Mouse (Mus musculus): ENCODE measurements around the gene Bnc2.

Bnc2 gene

DNA sequence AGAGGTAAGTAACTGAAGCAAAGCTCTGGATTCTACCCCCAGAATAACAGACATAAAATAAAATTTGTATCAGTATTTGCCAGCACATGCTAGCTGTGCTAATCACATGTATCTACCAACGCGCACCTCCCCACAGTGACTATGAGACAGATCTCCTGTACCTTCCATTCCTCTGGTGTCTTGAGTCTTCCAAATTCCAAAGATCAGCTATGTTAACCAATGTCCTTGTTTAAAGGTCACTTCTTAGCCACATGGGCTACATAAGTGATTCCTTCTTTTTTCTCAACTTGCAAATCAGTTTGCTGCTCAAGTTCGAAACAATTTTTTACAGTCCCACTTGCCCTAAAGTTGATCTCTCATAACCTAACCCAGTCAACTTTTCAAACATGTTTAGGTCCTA, 167.5 kb downstream of the Bnc2 start:
- no peak for DNase-seq (ENCODE audit: low spot score)

DNA sequence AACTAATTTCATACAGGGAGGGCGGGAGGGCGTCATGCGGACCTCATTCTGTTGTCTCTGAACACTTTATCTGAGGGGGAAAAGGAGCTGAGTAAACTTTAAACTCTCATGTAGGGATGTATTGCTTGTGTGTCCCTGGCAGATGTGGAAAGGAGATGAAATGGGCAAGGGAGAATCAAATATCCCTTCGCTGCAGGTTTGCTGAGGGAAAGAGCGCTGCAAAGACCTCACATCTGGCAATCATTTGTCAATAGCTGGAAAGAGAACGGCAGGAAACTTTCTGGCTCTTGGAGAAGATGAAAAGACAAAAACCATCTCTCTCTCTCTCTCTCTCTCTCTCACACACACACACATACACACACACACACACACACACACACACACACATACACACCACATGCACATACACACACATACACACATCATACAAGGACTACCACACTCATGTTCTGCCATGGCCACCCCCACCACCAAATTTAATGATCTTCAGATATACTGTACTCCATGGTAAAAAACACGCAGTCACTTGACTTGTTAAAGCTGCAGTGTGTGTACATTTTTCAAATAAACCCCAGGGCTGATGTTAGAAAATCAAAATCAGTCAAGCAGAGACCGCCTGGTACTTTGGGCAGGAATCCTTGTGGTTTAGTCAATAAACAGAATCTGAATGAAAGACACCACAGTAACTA, 172.3 kb downstream of the Bnc2 start:
- DNase-seq (ENCODE audit: low spot score): no peak

DNA sequence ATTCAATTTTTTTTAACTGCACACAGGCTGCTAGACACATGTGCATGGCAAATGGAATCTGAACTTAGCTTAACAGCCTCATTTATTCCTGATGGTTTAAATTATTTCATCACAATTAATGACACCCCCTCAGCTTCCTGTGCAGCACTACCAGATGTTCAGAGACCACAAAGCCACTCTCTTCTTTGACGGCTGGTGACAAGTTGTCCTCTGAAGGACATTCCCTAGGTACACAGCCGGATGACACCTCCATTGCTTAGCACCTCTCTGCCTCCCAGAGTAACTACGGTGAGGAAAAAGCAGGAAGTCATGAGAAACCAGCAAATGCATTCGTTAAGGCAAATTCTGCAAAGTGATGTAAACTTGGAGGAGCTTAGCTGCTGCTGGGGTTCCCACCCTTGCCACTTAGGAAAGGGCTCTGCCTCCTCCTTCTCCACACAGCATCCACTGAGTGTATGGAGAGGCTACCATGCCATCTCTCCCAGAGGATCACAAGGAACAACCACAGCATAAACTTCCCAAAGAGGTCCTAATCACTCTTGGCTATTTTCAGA, 174.2 kb downstream of the Bnc2 start:
- DNase-seq (ENCODE audit: low spot score): no peak

DNA sequence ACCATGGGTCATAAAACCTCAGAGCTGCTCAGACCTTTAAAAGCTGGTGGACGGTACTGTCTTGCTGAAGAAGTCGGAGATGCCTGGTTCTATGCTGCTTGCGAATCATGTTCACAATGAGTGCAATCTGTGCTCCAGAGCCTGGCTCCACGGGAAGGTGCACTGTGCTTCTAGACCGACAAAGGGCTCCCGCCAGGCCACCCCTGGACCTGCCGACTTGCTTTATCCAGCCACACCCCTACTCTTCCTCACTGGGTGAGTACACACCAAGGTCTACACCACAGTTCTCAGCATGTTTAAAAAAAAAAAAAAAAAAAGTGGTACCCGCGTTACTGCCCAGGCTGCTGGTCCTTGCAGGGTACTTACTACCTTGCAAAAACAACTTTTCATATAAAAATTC, 174.8 kb downstream of the Bnc2 start:
- no peak for DNase-seq (ENCODE audit: low spot score)

DNA sequence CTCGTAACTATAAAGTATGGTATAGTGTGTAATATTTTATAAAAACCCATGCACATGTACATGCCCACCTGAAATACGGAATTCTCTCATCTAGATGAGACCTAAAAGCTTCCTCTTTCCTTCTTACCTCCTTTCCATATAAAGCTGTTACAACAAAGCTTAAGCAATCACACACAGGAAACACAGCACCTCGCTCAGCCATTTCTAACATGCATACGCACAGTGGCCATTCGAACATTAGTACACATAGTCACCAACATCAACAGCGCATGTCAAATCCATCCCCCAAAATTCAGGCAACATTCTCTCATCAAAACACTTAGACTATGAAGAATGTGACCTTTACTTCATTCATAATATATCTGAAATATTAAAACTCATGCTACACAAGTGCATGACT, 176.6 kb downstream of the Bnc2 start:
- no peak for DNase-seq (ENCODE audit: low spot score)

DNA sequence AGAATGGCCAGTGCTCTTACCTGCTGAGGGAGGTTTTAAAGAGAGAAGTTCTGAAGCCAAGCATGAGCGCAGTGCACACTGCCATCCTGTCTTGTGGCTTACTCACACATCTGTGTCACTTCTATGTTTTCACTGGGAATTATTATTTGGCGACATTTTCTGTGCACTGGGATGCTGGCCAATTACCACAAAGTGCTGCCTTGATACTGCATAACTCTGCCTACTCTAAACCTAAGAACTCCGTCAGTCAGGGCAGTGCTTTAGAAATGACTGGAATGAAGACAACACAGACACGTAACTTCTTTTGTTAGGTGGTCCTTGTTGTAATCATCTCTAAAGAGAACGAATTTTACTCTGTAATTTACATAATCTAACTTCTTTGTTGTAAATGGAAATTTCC, 186.8 kb downstream of the Bnc2 start:
- DNase-seq (ENCODE audit: low spot score): no peak

DNA sequence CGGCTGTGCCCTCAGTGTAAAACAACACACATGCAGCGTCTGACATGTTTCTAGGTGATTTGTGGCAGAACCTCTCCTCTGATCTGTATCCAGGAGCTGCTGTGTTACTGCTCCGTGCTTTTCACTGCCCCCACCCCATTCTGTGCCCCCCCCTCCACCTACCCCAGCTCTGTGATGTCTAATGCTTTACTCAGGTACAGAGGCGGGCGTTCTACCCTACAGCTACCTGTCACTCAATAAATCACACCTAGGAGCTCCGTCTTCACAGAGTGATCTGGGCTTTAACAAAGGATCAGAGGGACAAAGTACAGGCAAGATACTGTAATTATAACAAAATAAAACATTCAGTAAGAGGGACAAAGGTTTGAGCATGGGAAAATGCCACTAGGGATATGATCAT, 192.4 kb downstream of the Bnc2 start:
- no peak for DNase-seq (ENCODE audit: low spot score)

DNA sequence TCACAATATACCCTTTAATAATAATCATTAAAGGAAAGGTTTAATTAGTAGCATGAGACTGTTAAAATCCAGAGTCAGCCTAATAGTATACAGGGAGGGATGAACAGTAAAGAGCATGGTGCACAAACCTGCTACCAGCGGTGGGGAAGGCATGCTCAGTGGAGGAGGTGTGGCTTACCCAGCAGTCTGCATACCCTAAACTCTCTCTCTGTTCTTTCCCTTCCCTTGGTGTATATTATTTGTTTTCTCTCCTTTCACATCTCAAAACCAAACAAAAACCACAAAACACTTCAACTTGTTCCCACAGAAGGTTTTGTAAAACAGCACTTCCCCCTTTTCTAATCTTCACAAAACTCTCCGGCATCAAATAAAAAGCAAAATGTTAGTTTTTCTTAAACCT, 202.4 kb downstream of the Bnc2 start:
- no peak for DNase-seq (ENCODE audit: low spot score)

DNA sequence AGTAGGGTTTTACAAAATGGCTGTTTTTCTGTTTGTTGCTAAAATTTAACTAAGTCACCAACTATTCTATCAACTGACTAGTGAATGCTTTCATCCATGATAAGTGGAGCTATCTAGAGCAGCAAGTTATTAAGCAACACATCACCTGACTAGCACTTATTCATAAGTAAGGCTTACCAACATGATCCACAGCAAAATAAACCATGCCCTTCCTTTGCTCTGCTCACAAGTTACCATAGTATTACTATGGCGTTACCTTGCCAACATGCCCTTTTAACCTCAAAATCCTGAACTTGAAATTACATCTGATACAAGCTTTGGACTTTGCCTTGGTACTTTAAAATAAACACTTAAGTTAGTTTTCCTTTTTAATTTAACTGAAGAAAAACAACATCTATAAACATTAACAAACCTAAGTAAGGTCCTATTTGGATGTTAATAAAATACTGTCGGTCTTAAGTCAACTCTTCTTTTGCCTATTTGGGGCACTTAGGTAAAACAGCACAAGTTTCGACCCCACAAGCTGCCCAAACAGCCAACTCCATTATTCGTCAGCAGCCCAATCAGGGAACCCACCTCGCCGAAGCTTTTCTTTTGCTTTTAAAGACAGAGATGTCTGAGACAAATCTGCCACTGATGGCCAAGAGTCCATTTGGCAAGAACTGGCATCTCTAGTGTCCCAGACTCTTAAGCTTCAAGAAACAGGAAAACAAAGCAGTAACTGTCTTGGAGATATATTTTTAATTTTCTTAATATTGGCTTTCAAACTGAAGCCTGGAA, 204.8 kb downstream of the Bnc2 start:
- no peak for DNase-seq (ENCODE audit: low spot score)

DNA sequence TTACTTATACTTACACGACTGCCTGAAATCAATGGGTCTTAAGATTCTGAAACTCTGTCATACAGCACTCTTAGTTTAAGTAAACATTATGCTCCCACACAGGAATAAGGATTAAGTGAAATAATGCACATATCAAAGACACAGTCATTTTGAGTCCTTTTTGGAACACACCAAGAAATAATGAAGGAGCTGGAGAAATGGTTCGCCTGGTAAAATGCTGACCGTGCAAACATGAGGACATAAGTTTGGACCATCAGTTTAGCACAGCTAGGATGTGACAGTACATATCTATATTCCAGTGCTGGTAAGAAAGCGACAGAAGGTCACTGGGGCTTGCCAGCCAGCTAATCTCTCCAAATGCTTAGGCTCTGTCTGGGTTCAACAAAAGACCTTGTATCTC, 205.7 kb downstream of the Bnc2 start:
- no peak for DNase-seq (ENCODE audit: low spot score)

DNA sequence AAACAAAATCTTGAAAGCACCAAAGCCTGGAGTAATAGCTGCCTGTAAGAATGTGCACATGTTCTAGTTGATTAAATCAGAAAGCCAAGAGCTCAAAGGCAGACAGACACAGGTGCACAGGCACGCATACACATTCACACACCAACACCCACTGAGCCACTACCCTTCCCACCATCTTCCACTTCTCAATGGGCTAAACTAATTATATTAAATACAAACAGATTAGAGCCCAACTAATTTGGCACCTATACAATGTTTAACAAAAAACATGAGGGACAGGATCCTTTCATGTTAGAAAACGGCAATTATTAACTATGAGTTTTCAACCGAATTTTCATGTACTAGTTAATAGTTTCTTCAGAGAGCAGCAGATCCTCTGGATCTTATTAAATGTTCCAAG, 207.4 kb downstream of the Bnc2 start:
- DNase-seq (ENCODE audit: low spot score): no peak

DNA sequence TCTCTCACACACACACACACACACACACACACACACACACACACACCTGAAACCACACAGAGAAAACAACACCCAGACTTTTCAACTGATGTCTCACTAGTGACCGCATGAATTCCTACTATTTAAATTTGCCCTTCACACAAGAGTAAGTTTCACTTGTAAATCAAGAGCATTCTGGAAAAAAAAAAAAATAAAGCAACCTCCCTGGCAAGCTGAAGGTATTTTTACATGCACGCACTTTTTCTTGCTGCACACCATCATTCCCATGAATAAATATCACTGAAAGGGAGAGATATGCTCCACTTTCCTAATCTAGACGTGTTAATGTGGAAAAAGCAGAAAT, 216.9 kb downstream of the Bnc2 start:
- no peak for DNase-seq (ENCODE audit: low spot score)

DNA sequence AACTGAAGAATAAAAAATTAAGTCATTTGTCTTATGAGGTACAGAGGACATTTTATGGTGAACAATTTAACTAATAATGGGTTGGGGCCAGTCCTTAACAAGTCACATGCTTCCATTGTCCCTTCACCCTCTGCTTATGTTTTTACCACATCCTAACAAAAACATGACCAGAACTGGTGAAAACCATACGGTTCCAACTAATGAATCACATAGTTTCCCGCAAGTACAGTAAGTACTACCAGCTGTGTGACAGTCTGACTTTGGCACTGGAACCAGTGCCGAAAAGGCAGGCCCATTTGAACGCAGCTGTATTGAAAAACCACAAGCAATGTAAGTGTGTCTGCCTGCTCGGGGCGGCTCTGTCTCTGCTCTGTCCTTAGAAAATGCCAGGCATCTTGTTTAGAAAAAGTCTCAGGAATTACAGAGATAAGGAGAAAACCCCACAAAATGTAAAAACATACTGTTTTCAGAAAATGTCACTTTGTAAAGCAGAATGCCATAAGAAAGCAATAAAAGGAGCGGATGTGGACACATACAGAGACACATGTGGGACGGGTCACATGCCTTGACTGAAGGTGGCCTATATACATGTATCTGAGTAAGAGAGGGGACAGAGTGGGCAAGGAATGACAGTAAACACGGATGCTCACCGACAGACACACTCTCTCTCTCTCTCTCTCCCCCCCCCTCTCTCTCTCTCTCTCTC, 217.4 kb downstream of the Bnc2 start:
- DNase-seq (ENCODE audit: low spot score): no peak

DNA sequence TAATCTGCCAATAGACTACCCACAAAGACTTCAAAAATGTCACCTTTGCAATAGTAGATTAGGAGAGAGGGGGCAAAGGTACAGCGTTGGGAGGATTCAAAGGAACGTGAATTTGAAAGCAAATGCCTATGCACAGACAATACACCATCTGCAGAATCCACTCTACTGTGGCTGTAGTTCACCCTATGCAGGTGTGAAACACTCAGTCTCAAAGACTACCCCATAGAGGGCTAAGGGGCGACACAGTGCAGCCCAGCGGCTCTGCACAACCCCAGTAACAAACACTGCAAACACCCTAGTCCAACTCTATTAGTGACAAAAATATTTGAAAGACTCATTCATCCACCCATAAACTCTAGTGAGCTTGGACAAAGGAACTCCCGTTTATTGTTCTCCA, 218.2 kb downstream of the Bnc2 start:
- DNase-seq (ENCODE audit: low spot score): no peak

DNA sequence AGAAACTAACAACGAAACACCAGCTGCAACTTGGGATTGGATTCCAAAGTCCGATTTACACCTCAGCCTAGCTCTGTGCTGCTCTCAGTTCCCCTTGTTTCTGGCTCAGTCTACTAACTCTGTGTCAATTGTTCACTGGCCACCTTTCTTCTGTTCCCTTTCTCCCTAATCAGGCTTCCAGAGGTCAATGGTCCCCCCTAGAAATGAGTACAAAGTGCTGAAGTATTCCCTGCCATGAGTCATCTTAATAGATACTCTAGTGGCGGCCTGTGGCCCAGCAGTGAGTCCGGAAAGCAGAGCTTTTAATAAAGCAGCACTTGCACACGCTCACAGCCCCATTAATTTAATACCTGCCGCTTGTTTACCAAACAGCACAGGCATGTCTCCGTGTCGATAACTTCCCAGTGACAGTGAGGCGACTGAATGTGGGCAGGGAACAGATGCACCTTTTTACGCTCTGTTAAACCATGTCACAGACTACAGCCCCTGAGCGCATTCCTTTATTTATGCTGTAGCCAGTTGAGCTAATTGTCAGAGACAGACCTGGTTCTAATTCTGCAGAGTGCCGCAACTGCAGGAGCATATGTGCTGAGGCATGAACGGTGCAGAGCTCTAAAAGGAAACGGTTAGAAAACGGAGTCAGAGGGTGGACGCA, 218.8 kb downstream of the Bnc2 start:
- DNase-seq (ENCODE audit: low spot score): no peak

DNA sequence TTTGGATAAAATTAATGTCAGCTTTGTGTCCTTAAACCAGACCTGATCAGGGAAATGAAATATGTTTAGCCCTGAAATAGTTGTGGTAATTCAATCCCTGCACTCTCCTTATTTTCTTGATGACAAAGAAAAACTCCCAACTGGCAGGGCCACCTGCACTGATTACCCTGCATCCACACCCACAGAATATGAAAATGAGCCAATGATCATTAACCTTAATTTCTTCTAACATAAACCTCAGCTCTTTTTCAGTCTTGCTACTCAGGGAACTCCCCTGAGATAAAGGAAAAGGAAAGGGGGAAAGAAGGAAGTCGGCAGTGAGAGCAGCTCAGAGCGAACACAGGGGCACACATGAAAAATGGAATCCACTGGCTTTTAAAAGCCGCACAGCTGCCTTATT, 220.6 kb downstream of the Bnc2 start:
- DNase-seq (ENCODE audit: low spot score): no peak

DNA sequence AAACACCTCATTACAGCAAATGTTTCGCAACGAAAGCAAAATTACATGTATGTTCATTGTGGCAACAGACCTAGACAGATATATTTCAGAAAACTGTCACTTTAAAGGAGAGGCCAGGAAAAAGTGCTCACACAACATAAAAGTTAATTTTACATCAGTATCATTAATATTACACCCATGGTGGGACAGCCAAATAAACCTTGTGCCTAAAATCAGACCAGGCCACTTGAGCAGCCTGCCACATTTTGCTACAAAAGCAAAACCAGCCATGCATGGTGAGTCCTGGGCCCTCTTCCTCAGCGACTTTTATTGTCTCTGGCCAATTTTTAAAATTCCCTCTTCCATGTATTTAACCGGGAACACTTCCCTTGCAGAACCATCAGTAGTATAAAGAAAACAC, 221.5 kb downstream of the Bnc2 start:
- DNase-seq (ENCODE audit: low spot score): no peak

DNA sequence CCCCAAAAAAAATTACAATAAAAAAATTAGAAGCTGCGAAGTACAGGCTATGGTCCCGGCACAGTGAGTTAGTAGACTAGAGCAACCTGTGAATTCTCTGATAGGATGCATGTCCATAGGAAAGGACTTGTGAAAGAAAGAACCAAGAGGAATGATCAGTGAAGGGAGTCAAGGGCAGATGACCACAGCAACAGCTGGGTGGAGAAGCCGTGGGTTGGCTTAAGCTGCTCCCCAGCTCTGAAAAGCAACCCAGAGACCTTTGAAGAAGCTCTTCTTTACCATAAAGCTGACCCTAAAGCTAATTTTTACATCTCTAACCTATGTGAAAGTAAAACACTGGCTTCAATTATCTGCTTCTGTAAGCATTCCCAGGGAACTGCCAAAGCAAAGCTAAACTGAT, 222.4 kb downstream of the Bnc2 start:
- DNase-seq (ENCODE audit: low spot score): no peak

DNA sequence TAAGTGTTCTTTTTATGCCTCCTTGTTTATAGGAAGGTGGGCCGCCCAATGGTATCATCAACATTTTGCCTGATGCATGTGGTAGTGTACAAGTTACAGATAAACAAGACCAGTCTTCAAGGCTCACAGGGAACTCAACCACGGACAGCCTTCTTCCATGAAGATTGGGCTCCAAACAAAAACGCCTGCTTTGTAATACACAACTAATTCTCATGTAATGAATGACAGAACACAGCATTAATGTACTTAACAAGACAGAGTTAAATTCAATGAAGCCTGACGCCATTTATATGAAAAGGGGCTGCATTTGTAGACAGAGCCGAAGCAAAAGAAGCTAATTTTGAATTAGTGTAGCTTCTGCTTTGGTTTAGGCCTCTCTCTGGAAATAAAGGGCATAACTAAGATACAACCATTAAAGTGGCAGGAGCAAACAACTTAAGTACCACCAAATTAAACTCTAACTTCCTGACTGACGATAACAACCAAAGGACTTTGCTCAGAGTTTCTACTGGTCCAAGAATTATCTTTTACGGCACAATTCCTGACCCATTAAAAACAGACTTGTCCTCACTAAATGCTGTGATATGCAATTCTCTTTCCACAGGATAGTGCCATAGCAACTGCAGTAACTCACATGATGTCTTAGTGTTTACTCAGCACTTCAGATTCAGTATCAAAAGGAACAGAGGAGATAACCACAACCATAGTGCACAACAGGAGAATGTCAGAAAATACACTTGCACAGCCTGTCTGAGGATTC, 225.6 kb downstream of the Bnc2 start:
- DNase-seq (ENCODE audit: low spot score): no peak

DNA sequence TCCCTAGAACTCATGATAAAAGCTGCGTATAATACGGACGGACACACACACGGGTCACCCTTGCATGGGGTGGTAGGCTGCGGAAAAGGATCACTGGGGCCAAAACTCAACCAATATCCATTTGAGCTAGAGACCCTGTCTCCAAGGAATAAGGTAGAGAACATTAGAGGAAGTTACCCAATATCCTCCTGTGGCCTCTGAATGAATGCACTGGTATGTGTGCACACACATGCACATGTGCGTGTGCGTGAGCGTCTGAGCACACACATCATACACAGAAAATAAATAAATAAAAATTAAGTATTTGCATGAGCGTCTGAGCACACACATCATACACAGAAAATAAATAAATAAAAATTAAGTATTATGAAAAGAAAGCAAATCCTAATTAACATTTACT, 241.8 kb downstream of the Bnc2 start:
- no peak for DNase-seq (ENCODE audit: low spot score)

DNA sequence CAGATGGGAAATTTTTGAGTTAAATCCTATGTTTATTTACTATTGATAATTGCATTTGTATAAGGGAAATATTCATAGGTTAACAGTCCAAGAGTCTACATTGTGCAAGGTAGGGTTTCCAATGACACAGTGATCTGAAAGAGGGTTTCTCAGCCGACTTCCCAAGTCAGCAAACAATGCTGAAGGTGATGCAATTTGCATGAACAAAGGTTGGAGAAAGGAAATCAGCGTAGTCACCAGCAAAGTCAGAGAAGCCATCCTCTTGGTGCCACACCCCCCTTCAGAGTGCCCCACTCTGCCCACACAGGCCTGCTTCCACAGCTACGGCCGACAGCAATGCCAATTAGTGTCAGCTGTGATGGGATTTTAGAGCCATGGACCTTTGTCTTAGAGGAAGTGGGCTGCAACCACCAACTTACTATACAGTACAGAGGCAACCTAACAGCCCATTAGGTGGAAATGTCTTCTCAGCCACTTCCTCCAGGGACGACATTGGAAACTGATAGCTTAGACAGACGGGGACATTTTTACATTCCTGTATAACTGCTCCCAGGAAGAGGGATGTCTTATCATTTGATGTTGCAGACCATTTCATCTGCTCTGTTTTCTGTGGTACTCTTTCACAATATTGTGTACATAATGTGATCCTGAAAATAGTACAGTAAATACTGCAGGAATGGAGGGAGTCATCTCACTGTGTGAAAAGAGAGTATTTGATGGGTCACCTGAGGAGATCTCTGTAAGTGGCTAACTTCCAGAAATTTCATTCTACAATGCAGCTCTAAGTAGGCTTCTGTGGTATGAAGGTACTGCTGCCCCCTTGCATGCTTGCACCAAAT, 243.2 kb downstream of the Bnc2 start:
- no peak for DNase-seq (ENCODE audit: low spot score)

Data from lung, postnatal 25 days (tissue).